Mouse (Mus musculus): ENCODE measurements at regions not wholly inside any gene's neighbourhood (a gene's known extent, or its start where the extent isn't known, plus 50 kb on each side); places are given as distances from the start of the nearest gene placed in this dataset.

DNA sequence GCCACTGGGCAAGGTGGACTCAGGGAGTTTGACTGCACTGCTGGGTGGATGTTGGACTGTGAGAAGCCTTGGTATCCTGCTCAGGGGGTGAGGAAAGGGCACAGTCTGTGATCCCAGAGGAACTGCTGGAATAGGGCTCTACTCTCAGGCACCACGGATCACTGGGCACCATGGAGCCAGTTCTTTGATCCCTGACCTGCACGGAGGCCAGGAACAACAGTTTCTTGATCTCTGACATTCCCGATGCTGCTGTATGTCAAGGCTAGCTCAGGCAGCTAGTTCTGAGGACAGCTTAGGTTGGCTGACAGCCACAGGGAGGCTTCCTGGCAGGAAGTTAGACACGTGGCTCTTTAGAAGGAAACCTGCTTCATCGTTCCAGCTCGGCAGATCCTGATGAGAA, 289.5 kb upstream of the Slit2 start:
- DNase-seq: peak; percentile 60

DNA sequence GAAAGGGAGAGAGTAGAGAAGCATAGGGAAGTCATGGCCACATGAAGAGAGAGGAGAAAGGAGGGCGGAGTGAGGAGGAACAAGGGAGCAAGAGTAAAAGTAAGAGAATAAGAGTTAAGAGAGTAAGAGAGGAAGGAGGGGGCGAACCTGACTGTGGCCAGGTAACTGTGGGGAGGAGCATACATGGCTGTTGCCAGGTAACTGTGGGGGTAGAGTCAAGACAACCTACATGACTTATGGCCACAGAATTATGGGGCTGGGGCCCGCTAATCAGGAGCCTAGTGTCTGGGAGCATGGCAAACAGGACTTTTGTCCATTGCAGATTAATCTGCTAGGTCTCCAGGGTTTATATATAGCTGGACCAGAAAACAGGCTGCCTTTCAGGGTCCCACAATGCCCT, 289.0 kb upstream of the Slit2 start:
- no peak for DNase-seq

DNA sequence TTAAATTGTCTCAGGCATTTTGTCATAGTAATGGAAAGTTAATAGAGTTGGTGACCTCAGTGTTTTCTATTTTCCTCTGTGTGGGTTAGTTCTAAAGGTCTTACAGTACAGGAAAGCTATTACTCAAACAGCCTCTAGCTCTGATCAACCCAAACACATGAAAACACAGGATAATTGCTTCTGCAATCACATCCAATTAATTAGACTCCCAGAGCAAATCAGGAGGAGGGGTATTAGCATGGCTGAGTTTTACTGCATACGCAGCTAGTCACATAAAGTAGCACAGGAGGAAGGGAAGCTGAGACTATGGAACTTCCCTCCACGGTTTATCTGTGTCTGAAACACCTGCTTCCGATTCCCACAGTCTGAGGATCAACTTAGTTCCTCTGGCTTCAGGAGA, 288.3 kb upstream of the Slit2 start:
- DNase-seq: no peak

DNA sequence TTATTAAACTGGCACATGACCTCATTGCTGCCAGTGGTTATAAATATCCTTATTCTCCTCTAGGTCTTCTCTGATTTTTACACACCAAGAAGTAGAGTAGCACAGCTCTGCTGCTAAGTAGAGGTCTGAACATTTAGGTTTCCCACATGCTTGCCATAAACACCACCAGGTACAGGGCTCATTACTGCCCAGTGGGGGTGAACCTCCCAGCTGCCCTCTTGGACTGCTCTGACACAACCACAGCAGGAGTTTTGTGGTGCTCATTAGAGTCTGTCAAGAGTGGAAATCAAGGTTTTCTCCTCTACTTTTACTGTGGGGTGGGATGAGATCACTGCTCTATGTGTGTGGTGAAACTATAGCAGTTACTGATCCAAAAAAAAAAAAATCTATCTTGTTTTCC, 271.4 kb upstream of the Slit2 start:
- DNase-seq: no peak

DNA sequence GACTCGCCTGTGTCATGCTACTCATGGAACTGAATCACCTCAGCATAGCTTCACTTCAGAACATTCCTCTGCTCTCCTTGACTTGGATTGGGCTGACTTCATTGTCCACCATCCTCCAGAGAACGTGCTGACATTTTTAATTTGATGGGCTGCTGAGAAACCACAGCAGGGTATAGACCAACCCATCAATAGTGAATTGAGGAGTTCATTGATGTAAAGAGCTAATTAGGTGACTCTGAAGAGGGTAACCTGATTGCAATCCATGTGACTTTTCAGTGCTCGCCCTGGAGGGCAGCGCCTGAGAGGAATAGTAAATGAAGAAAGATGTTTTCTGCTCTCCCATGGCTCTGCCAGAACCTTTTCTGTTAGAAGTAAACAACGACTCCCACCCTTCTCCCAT, 268.6 kb upstream of the Slit2 start:
- no peak for DNase-seq

DNA sequence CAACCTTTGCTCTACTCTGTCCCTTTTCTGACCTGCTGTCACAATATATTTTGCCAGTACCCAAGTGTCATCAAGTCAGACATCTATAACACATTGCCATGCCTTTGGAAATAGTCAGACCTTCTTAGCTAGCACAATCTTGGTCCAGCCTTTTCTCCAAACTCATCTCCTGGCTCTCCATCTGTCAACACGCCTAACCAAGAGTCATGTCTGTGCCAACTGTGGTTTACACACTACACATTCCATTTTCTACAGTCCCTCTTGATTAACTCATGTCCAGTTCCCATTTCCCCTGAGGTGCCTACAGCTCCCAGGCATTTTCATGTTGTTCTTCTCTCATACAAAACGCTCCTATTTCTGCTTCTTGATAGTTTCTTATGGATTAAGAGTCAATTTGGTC, 258.0 kb upstream of the Slit2 start:
- no peak for DNase-seq

DNA sequence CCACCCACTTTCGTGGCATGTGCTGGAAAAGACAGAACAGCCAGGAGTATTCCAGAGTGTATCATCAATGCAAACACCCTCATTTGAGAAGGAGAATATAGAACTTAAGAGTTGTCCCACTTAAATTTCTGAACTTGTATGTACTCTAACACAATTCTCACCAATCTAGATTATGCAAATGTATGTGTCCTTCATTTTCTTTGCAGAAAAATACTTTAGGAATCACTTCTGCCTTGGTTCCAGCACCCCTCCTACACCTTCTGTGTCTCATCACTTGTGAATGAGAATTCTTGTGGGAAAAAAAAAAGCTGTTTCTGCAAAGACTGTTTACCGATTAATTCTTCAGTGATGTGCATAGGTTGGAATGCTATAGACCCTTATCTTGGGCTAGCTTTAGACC, 240.2 kb upstream of the Slit2 start:
- DNase-seq: no peak

DNA sequence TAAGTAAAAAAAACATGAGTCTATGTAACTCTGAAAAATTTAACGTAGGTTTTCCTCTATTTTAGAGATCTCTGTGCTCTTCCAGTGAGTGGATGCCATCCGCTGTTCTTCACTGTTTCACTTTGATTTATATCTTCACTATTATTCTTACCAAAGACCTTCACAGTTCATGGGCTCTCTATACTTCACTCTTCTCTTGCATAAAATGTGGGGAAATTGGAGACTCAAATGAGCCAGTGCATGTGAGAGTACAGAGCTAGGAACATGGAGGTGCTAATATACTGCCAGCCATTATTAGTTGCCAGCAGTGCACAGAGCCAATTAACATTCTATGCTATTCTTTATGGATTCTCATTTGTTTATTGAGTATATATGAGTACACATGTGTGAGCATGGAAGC, 237.8 kb upstream of the Slit2 start:
- DNase-seq: no peak

DNA sequence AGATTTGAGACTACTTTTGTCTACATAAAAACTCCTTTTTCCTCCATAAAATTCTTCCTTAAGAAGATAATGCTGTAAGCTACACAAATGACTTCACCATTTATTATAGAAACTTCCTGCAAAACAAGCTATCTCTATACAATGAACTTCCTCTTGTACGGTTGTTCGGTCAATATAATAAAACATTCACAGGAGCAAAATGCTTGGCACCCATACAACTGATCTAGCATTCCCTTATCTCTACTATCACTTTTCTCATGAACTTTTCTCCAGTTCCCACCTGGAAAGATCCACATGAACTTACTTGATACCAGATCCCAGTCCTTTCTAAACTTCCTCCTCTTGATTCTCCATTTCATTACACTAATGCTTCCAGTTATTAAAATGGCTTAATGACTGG, 231.0 kb upstream of the Slit2 start:
- no peak for DNase-seq

DNA sequence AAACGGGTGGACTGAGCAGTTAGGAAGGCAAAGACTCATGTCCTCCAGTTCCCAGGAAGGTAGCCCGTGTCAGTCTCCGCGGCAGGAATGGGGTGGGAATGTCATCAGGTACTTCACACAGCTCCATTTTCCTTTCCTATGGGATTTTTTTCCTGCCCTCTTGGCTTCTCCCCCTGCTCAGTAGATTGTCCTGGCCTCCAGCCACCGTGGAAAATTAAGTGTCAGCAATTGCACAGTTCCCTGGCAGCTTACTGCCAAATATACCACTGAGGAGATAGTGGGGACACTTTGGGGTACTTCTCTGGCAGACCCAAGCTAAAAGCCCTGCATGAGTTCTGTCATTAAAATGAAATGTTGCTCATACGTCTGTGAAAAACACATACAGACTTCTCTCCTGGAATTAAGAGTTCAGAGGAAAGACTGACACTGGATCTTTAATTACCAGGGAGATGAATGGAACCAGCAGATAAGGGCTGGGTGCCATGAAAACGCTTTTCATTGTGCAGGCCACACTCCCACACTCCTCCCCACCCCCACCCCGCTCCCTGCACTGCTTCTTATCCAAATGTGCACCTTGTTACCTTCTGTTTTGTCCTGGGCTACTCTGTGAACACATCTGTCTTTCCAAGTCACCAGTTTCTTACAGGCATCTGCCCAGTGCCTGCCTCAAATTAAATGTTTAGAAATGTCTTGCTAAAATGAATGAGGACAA, 210.1 kb upstream of the Slit2 start:
- DNase-seq: no peak

DNA sequence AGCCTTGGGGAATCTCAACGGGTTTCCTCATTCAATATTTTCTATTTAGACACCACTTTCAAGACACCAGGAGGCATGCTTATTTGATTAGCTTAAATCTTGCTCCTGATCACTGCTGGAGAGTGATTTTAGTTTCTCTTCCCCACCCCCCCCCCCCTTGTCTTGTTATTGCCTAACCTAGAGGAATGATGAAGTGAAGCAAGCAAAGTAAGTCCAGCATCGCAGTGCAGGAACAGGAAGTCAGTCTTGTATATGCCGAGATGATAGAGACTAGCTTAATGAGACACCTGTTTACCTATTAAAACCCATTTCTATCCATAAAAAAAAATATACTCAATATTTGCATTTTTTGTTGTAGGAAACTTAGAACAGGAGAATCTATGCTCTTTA, 209.6 kb upstream of the Slit2 start:
- no peak for DNase-seq

DNA sequence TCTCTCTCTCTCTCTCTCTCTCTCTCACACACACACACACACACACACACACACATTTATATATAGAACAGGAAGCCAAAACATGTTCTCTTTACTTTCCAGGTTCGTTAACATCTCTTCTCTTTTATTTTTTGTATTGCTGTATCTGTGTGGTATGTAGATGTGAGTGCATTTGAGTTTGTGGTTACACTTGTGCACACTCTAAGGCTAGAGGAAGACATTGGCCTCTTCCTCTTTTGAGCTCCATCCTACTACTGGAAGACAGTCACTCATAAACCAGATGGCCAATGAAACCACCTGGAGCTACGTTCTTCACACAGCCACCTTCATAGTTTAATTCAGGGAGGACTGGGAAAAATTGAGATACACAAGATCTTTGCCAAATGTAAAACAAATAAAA, 202.1 kb upstream of the Slit2 start:
- no peak for DNase-seq

DNA sequence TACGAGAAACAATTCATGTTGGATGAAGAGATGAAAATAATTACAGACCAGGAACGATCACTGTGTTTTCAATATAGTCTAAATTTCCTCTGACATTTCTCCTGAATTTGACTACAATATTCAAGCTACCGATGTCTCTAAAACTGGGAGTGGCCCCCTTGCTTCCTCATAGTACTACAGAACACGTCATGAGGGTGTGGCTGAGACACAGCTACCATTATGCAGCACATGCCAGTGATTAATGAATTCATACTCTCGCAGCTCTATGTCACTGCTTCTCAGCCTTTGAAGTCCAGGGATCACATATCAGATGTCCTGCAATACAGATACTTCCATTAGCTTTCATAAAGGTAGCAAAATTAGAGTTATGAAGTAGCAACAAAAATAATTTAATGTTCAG, 201.3 kb upstream of the Slit2 start:
- no peak for DNase-seq

DNA sequence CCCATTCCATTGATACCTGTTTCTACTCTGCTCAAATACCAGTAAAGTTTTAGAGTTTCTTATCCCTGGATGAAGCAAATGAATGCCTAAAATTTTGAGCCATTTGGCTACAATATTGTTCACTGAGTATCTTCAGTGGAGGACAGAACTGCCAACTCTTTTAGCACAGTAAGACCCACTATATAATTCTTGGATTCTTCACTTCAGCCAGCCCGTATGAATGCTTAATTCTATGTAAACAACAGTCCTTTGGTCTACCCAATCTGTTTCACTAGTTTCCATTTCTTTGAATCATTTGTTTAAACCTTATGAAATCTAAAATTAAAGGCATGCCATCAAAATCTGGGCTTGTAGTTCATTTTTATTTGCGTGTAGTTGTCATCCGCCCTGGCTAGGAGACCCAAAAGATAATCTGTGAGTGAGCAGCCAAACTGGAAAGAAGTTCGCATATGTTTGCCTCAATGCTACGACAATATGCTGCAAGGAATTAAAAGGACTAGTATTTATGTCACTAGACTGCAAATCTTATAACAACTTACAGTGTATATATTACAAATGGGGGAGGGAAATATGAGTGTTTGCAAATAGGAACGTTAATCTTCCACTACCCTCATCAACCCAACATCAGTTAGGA, 188.2 kb upstream of the Slit2 start:
- DNase-seq: no peak

DNA sequence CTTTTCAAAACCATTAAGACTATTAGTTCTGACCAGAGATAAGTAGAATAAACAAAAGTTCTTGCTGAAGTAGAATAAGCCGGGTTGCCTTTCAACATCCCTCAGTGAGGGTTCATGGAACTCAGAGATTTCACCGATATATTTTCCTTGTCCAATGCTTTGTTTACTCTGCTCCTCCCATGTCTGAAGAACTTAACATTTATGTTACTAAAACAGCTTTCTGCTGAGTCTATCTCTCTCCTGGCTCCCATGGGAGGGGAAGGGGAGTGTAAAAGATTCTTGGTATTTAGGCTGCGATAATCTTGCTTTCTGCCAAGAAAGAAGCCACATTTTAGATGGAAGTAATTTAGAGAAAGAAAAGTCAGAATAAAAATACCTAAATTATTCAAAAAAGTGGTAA, 187.7 kb upstream of the Slit2 start:
- no peak for DNase-seq

DNA sequence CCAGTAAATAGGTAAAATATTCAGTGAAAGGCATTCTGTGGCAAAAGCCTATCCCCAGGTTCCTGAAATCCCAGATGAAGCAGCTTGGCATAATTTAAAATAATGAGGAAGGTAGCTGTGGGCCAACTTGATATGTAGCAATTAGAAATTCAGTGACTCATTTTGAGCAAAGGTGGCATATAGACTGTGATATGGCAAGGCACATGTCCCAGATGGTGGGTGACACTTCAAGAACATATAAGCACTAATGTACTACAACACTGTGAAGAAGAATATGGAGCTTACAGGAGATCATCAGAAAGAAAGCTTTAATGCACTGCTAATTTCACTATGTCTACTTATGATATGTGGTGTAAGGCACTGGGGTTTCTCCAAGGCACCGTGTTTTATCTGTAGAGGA, 162.0 kb upstream of the Slit2 start:
- no peak for DNase-seq

DNA sequence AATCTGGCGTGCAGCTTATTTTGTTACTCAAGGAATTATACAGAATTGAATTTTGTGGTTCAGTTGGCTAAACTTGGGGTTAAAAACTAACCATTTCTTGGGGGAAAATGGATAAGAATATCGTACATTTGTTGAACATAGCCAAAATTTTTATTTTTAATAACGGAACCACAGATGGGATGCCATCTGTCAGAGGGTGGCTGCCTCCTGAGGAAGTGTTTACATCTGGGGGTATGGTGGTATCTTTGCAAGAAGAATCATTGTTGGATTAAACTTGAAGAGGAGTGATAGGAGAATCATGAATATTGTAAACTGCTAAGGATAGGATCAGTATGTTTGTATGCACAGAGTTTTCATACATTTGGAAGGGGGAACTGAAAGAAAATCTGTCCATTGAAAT, 144.9 kb upstream of the Slit2 start:
- no peak for DNase-seq

DNA sequence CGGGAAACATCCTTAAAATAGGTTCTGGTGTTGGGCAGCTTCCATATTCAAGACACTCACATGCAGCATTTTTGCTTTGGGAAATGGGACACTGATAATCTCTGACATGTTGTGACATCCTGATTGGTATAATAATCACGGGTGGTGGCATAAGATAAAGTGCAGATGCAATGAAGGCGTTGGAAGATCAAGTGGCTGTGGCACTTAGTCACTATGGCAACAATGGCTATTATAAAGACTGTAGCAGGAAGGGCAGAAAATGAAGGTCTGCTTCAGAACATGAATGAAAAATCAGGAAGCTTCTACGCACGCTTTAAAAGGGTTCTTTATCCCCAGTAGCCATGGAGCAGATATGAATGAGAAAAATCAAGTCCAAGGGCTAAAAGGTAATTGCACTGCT, 113.2 kb upstream of the Slit2 start:
- no peak for DNase-seq
